Mouse (Mus musculus) liver, embryonic 14.5 days (tissue): ENCODE data around the gene Gm6993. TPM values are rescaled to one million over a fixed set of nuclear protein-coding genes. Genes with fewer than 3 reads are reported as not detected.

Experiments
- ATAC-seq: fragments of 200-750 bp; cut with Nextera tagmentation; 2 replicates; pipeline ENCODE4 v1.8.0; 2017; ENCODE audit warnings: moderate number of reproducible peaks, mild to moderate bottlenecking, moderate library complexity; ENCODE audit not compliant: insufficient read depth
- DNase-seq, 3 experiments: peaks; one replicate each; pipeline ENCODE4 v3.0.0-alpha.2; 2012 to 2013; ENCODE audit warnings: low read depth in 3 of 3, low spot score in 3 of 3
- H3K27ac ChIP-seq: fragments of 300-500 bp; sonication (generic); 2 replicates; pipeline ENCODE4 v1.5.1; 2014; ENCODE audit warnings: moderate library complexity, mild to moderate bottlenecking, control low read depth, inconsistent platforms
- H3K27me3 ChIP-seq: fragments of 300-500 bp; sonication (generic); 2 replicates; pipeline ENCODE4 v1.6.1; 2014; ENCODE audit warnings: mild to moderate bottlenecking, low read length, moderate library complexity; ENCODE audit not compliant: control insufficient read depth, insufficient read depth
- H3K36me3 ChIP-seq: fragments of 300-500 bp; sonication (generic); replicated peaks from 2 replicates; pipeline ENCODE4 v1.6.1; 2014; ENCODE audit warnings: low read depth; ENCODE audit not compliant: control insufficient read depth, insufficient read depth
- H3K4me1 ChIP-seq, 2 experiments: fragments of 200-500 bp in 1 of 2; fragments of 300-500 bp in 1 of 2; sonication (generic) in 1 of 2; replicated peaks; 2 replicates each; pipeline ENCODE4 v1.6.1; 2012 to 2014; ENCODE audit warnings: antibody characterized with exemption in 1 of 2, inconsistent platforms in 1 of 2, low read length in 1 of 2; ENCODE audit not compliant: control insufficient read depth in 2 of 2, insufficient read depth in 2 of 2
- H3K4me2 ChIP-seq: fragments of 300-500 bp; sonication (generic); 2 replicates; pipeline ENCODE4 v1.6.1; 2014; ENCODE audit warnings: low read depth, mild to moderate bottlenecking, control low read depth, moderate library complexity
- H3K4me3 ChIP-seq, 2 experiments: fragments of 200-500 bp in 1 of 2; fragments of 300-500 bp in 1 of 2; sonication (generic) in 1 of 2; 2 replicates each; pipeline ENCODE4 v1.5.1; 2012 to 2014; ENCODE audit warnings: low read depth in 2 of 2, low read length in 2 of 2, mild to moderate bottlenecking in 2 of 2, control low read depth in 1 of 2, inconsistent platforms in 1 of 2, moderate library complexity in 1 of 2; ENCODE audit not compliant: insufficient read depth in 1 of 2
- H3K9ac ChIP-seq: fragments of 300-500 bp; sonication (generic); replicated peaks from 2 replicates; pipeline ENCODE4 v1.6.1; 2014; ENCODE audit warnings: mild to moderate bottlenecking, control low read depth, moderate library complexity
- H3K9me3 ChIP-seq: fragments of 300-500 bp; sonication (generic); 2 replicates; pipeline ENCODE4 v1.6.1; 2016; ENCODE audit warnings: low read length, mixed read lengths; ENCODE audit not compliant: control insufficient read depth
- CTCF ChIP-seq: IDR thresholded peaks from 2 replicates; pipeline ENCODE4 v1.5.1; 2016; ENCODE audit warnings: antibody characterized with exemption, low read depth, control low read depth
- EP300 ChIP-seq: IDR thresholded peaks from 2 replicates; pipeline ENCODE4 v1.6.1; 2016; ENCODE audit warnings: antibody characterized with exemption, low read depth
- WGBS: fragments of 180-500 bp; shearing (Covaris S2); extraction: QIAGEN DNeasy Blood & Tissue Kit; methylation state at CpG from one replicate; pipeline ENCODE4 v1.1.7; 2014; ENCODE audit not compliant: insufficient replicate concordance; 5-methylcytosine and 5-hydroxymethylcytosine counted together
- polyA plus RNA-seq, 2 experiments: library from polyadenylated mRNA; depleted of rRNA in 1 of 2; stranded (reverse) in 1 of 2; unstranded in 1 of 2; fragments of >200 nt; fragmentation: Nextera tagmentation in 1 of 2; extraction: Ambion mirVana in 1 of 2; gene quantifications; 2 replicates each; pipeline versions ENCODE4 v1.2.1 to v1.2.3; 2012 to 2014

Gm6993 gene
- polyA plus RNA-seq, 2 experiments, result not detected

GRCm38 (mm10) chr12:31269020-31269597, 28.5 kb downstream of the Gm6993 start:
- Histone ChIP-seq H3K4me3 (no peak overlapping the region), H3K27me3 (peaks cover 28% of the 10 kb centered on the region), H3K36me3 (no peaks in the 10 kb centered on the region), H3K9ac (no peak overlapping the region), H3K4me2 (no peak overlapping the region), H3K4me1 (peaks cover 0 to 2% of the 10 kb centered on the region in 2 experiments; a peak in 1 of 4 replicates), H3K27ac (no peak overlapping the region), H3K9me3 (no peaks in the 10 kb centered on the region)
- no peak for TF ChIP-seq EP300
- TF ChIP-seq CTCF, result no peak
- 65% methylated on average over 12 of the region's 12 CpGs for WGBS
- no peak for ATAC-seq
- no peak for DNase-seq

GRCm38 (mm10) chr12:31270361-31270760, 29.8 kb downstream of the Gm6993 start:
- Histone ChIP-seq H3K27ac (no peak overlapping the region), H3K4me1 (peaks cover 0 to 2% of the 10 kb centered on the region in 2 experiments; a peak in 1 of 4 replicates), H3K36me3 (no peaks in the 10 kb centered on the region), H3K4me2 (no peak overlapping the region), H3K27me3 (peaks cover 18% of the 10 kb centered on the region), H3K9me3 (no peaks in the 10 kb centered on the region), H3K4me3 (no peak overlapping the region), H3K9ac (no peak overlapping the region)
- ATAC-seq (no peak), DNase-seq (no peak)
- no peak for TF ChIP-seq EP300
- TF ChIP-seq CTCF, result no peak
- 76% methylated on average over 10 of the region's 10 CpGs for WGBS

- no peak overlapping the region for H3K4me2 ChIP-seq
- no peak overlapping the region for H3K27ac ChIP-seq
- peaks cover 0 to 2% of the 10 kb centered on the region in 2 experiments; a peak in 1 of 4 replicates for H3K4me1 ChIP-seq
- DNase-seq (no peak), ATAC-seq (no peak)
- H3K27me3 ChIP-seq, result peaks cover 14% of the 10 kb centered on the region
- no peaks in the 10 kb centered on the region for H3K36me3 ChIP-seq
- TF ChIP-seq CTCF (no peak), EP300 (no peak)
- WGBS, result 64% methylated on average over 5 of the region's 5 CpGs
- H3K4me3 ChIP-seq, result no peak overlapping the region
- no peaks in the 10 kb centered on the region for H3K9me3 ChIP-seq
- H3K9ac ChIP-seq, result no peak overlapping the region
Measured at GRCm38 (mm10) chr12:31270776-31271175, 30.2 kb downstream of the Gm6993 start.

- H3K9ac ChIP-seq, result no peak overlapping the region
- ATAC-seq (no peak), DNase-seq (no peak)
- 28% methylated on average over 16 of the region's 16 CpGs for WGBS
- no peak overlapping the region for H3K27ac ChIP-seq
- H3K27me3 ChIP-seq, result peaks cover 7% of the 10 kb centered on the region
- H3K4me2 ChIP-seq, result no peak overlapping the region
- H3K4me1 ChIP-seq, result peaks cover 0 to 2% of the 10 kb centered on the region in 2 experiments; a peak in 1 of 4 replicates
- TF ChIP-seq EP300 (no peak), CTCF (no peak)
- H3K36me3 ChIP-seq, result no peaks in the 10 kb centered on the region
- H3K9me3 ChIP-seq, result no peaks in the 10 kb centered on the region
- H3K4me3 ChIP-seq, result no peak overlapping the region
Measured at GRCm38 (mm10) chr12:31271361-31272011, 30.9 kb downstream of the Gm6993 start.

- no peak overlapping the region for H3K4me3 ChIP-seq
- H3K27me3 ChIP-seq, result peaks cover under 1% of the 10 kb centered on the region; the same call in 1 of the 2 replicates
- H3K4me1 ChIP-seq, result peaks cover 0 to 2% of the 10 kb centered on the region in 2 experiments; a peak in 1 of 4 replicates
- no peak for TF ChIP-seq EP300
- TF ChIP-seq CTCF, result no peak
- ATAC-seq (no peak), DNase-seq (no peak)
- WGBS, result 52% methylated on average over 8 of the region's 8 CpGs
- H3K4me2 ChIP-seq, result no peak overlapping the region
- H3K9me3 ChIP-seq, result no peaks in the 10 kb centered on the region
- H3K27ac ChIP-seq, result no peak overlapping the region
- H3K9ac ChIP-seq, result no peak overlapping the region
- H3K36me3 ChIP-seq, result no peaks in the 10 kb centered on the region
Measured at GRCm38 (mm10) chr12:31272012-31272735, 31.6 kb downstream of the Gm6993 start.
